Mouse (Mus musculus): ENCODE measurements around the gene Fam173a. TPM values are rescaled to one million over a fixed set of nuclear protein-coding genes. Genes with fewer than 3 reads are reported as not detected.
"Not testable (repeated sequence)": the region's sequence is repeated elsewhere in the genome, so short reads cannot be mapped to it uniquely, and the experiment has no call there.

Fam173a gene
- polyA plus RNA-seq, 1 experiment from 2014 or later: 82.5 TPM

- Histone ChIP-seq H3K4me1 (replicated peaks) (peaks cover 5% of the 10 kb centered on the region; the same call in 1 of the 2 replicates), H3K9me3 (no peaks in the 10 kb centered on the region), H3K27ac (no peak overlapping the region), H3K4me2 (replicated peaks) (no peak overlapping the region), H3K27me3 (replicated peaks) (no peaks in the 10 kb centered on the region), H3K4me3 (replicated peaks) (no peak overlapping the region), H3K9ac (no peak overlapping the region), H3K36me3 (no peaks in the 10 kb centered on the region)
- no peak for ATAC-seq
- 82% methylated on average over 4 of the region's 4 CpGs for WGBS
Observed at GRCm38 (mm10) chr17:25748238-25748637, 44.5 kb downstream of the Fam173a start.

DNA sequence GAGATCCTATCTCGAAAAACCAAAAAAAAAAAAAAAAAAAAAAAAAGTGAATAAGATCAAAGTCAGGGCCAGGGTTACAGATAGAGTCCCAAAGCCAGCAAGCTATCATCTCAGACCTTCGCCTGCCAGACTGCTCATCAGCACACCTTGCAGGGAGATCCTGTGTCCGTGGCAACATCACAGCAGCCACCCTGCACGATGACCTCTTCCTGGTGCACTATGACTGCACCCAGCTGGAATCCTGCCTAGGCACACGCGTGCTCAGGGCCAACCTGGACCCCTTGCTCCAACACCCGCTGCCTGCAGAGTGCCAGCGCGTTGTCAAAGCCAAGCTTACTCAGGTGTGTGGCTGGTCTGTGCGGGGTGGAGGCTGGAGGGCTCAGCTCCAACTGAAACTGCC, 48.4 kb downstream of the Fam173a start:
- WGBS: 77% methylated on average over 10 of the region's 10 CpGs
- Histone ChIP-seq H3K9ac (no peak overlapping the region), H3K4me1 (replicated peaks) (no peaks in the 10 kb centered on the region), H3K36me3 (no peaks in the 10 kb centered on the region), H3K4me3 (replicated peaks) (no peak overlapping the region), H3K27me3 (replicated peaks) (no peaks in the 10 kb centered on the region), H3K27ac (no peak overlapping the region), H3K9me3 (no peaks in the 10 kb centered on the region), H3K4me2 (replicated peaks) (no peak overlapping the region)
- ATAC-seq: no peak

DNA sequence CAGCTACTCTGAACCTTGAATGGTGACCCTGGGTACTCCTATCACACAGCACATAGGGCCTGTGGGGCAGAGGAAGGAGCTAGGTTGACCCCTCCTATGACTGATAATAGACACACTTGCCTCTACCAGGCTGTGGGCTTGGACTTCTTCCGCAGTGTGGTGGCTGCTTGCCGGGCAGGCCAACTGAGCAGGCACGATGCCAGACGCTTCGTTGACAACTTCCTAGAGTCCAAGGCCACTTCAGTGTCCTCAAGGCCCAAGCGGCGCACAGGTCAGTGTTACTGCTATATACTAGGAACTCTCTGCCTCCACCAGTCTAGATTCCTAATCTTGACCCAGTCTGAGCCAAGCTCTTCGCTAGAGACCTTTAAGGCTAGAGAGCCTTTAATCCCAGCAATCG, 48.9 kb downstream of the Fam173a start:
- Histone ChIP-seq H3K9ac (no peak overlapping the region), H3K4me3 (replicated peaks) (no peak overlapping the region), H3K4me1 (replicated peaks) (no peaks in the 10 kb centered on the region), H3K4me2 (replicated peaks) (no peak overlapping the region), H3K9me3 (no peaks in the 10 kb centered on the region), H3K27me3 (replicated peaks) (no peaks in the 10 kb centered on the region), H3K36me3 (no peaks in the 10 kb centered on the region), H3K27ac (no peak overlapping the region)
- ATAC-seq: no peak
- 90% methylated on average over 9 of the region's 9 CpGs for WGBS

GRCm38 (mm10) chr17:25741471-25741870, 51.2 kb downstream of the Fam173a start:
- H3K4me3 ChIP-seq (replicated peaks); H3K27ac ChIP-seq; H3K9ac ChIP-seq; H3K27me3 ChIP-seq (replicated peaks); H3K36me3 ChIP-seq; ATAC-seq; H3K4me1 ChIP-seq (replicated peaks); H3K9me3 ChIP-seq; H3K4me2 ChIP-seq (replicated peaks): not testable (repeated sequence)
- WGBS: 75% methylated on average over 12 of the region's 12 CpGs

Other genes with a start within 250 kb of the Fam173a start
- gene Sox8, start 222.2 kb downstream of the Fam173a start, polyA plus RNA-seq (2015; fragmentation: Nextera tagmentation; extraction: Ambion mirVana): 5.8 and 6.1 TPM in 2 replicates
- 33.0 and 35.9 TPM in 2 replicates for gene Lmf1, start 213.8 kb downstream of the Fam173a start, polyA plus RNA-seq (2015; fragmentation: Nextera tagmentation; extraction: Ambion mirVana)
- gene Gng13, start 75.7 kb downstream of the Fam173a start, polyA plus RNA-seq (2015; fragmentation: Nextera tagmentation; extraction: Ambion mirVana): 2.6 and 2.9 TPM in 2 replicates
- 23.5 and 26.8 TPM in 2 replicates for gene Chtf18, start 65.5 kb downstream of the Fam173a start, polyA plus RNA-seq (2015; fragmentation: Nextera tagmentation; extraction: Ambion mirVana)
- 16.4 and 17.0 TPM in 2 replicates for gene Rpusd1, start 65.2 kb downstream of the Fam173a start, polyA plus RNA-seq (2015; fragmentation: Nextera tagmentation; extraction: Ambion mirVana)
- gene Mslnl, start 56.9 kb downstream of the Fam173a start, polyA plus RNA-seq (2015; fragmentation: Nextera tagmentation; extraction: Ambion mirVana): 0.06 TPM in 1 of 2 replicates, not detected in the other
- gene Msln, start 38.5 kb downstream of the Fam173a start, polyA plus RNA-seq (2015; fragmentation: Nextera tagmentation; extraction: Ambion mirVana): 21.6 and 22.1 TPM in 2 replicates
- 29.0 and 31.5 TPM in 2 replicates for gene Narfl, start 19.1 kb downstream of the Fam173a start, polyA plus RNA-seq (2015; fragmentation: Nextera tagmentation; extraction: Ambion mirVana)
- 37.9 and 41.5 TPM in 2 replicates for gene Haghl, start 7.2 kb downstream of the Fam173a start, polyA plus RNA-seq (2015; fragmentation: Nextera tagmentation; extraction: Ambion mirVana)
- gene Ccdc78, start 6.3 kb downstream of the Fam173a start, polyA plus RNA-seq (2015; fragmentation: Nextera tagmentation; extraction: Ambion mirVana): 0.15 and 0.40 TPM in 2 replicates
- not detected in 2 replicates for gene AC134908.4, start 2.8 kb upstream of the Fam173a start, polyA plus RNA-seq (2015; fragmentation: Nextera tagmentation; extraction: Ambion mirVana)
- gene Metrn, start 4.2 kb upstream of the Fam173a start, polyA plus RNA-seq (2015; fragmentation: Nextera tagmentation; extraction: Ambion mirVana): 41.9 and 45.6 TPM in 2 replicates
- 3.1 and 4.1 TPM in 2 replicates for gene Fbxl16, start 16.2 kb upstream of the Fam173a start, polyA plus RNA-seq (2015; fragmentation: Nextera tagmentation; extraction: Ambion mirVana)
- 25.4 and 27.7 TPM in 2 replicates for gene Wdr24, start 30.7 kb upstream of the Fam173a start, polyA plus RNA-seq (2015; fragmentation: Nextera tagmentation; extraction: Ambion mirVana)
- gene Jmjd8, start 36.0 kb upstream of the Fam173a start, polyA plus RNA-seq (2015; fragmentation: Nextera tagmentation; extraction: Ambion mirVana): 45.1 and 49.4 TPM in 2 replicates
- 297 and 322 TPM in 2 replicates for gene Stub1, start 40.5 kb upstream of the Fam173a start, polyA plus RNA-seq (2015; fragmentation: Nextera tagmentation; extraction: Ambion mirVana)
- 1.8 and 1.9 TPM in 2 replicates for gene Rhbdl1, start 44.4 kb upstream of the Fam173a start, polyA plus RNA-seq (2015; fragmentation: Nextera tagmentation; extraction: Ambion mirVana)
- gene Gm20683, start 48.9 kb upstream of the Fam173a start, polyA plus RNA-seq (2015; fragmentation: Nextera tagmentation; extraction: Ambion mirVana): 1.1 and 2.4 TPM in 2 replicates
- gene Rhot2, start 52.0 kb upstream of the Fam173a start, polyA plus RNA-seq (2015; fragmentation: Nextera tagmentation; extraction: Ambion mirVana): 19.2 and 22.1 TPM in 2 replicates
- gene Wdr90, start 68.6 kb upstream of the Fam173a start, polyA plus RNA-seq (2015; fragmentation: Nextera tagmentation; extraction: Ambion mirVana): 14.0 and 18.7 TPM in 2 replicates
- gene Mcrip2, start 75.9 kb upstream of the Fam173a start, polyA plus RNA-seq (2015; fragmentation: Nextera tagmentation; extraction: Ambion mirVana): 73.0 and 77.0 TPM in 2 replicates
- gene Mettl26, start 82.2 kb upstream of the Fam173a start, polyA plus RNA-seq (2015; fragmentation: Nextera tagmentation; extraction: Ambion mirVana): 53.5 and 67.8 TPM in 2 replicates
- gene Wfikkn1, start 88.0 kb upstream of the Fam173a start, polyA plus RNA-seq (2015; fragmentation: Nextera tagmentation; extraction: Ambion mirVana): 0.29 and 0.36 TPM in 2 replicates
- 21.4 and 24.9 TPM in 2 replicates for gene Rab40c, start 126.8 kb upstream of the Fam173a start, polyA plus RNA-seq (2015; fragmentation: Nextera tagmentation; extraction: Ambion mirVana)
- 52.1 and 56.4 TPM in 2 replicates for gene Pigq, start 152.0 kb upstream of the Fam173a start, polyA plus RNA-seq (2015; fragmentation: Nextera tagmentation; extraction: Ambion mirVana)
- gene Nhlrc4, start 152.1 kb upstream of the Fam173a start, polyA plus RNA-seq (2015; fragmentation: Nextera tagmentation; extraction: Ambion mirVana): 0.10 and 0.46 TPM in 2 replicates
- gene A930017K11Rik, start 159.7 kb upstream of the Fam173a start, polyA plus RNA-seq (2015; fragmentation: Nextera tagmentation; extraction: Ambion mirVana): 0.20 and 0.28 TPM in 2 replicates
- gene Capn15, start 192.9 kb upstream of the Fam173a start, polyA plus RNA-seq (2015; fragmentation: Nextera tagmentation; extraction: Ambion mirVana): 18.5 and 25.1 TPM in 2 replicates